Mouse (Mus musculus) CH12.LX (cell line): Measurements from ENCODE around the gene Aim2.

Experiments used
- CHD1 ChIP-seq: IDR thresholded peaks from 2 replicates; pipeline ENCODE4 v1.6.1; 2012; ENCODE audit warnings: low read depth, low read length, improper control_type of control experiment, inconsistent platforms
- CTCF ChIP-seq, 2 experiments: IDR thresholded peaks in 1 of 2; conservative IDR thresholded peaks in 1 of 2; 2 replicates each; pipeline ENCODE4 v1.5.1; 2011 to 2012; ENCODE audit warnings: low read depth in 2 of 2, low read length in 2 of 2, improper control_type of control experiment in 1 of 2, inconsistent platforms in 1 of 2, mild to moderate bottlenecking in 1 of 2, moderate library complexity in 1 of 2
- ELF1 ChIP-seq: IDR thresholded peaks from 2 replicates; pipeline ENCODE4 v1.6.1; 2014; ENCODE audit warnings: low read depth, mild to moderate bottlenecking, inconsistent platforms, low read length, improper control_type of control experiment
- EP300 ChIP-seq: IDR thresholded peaks from 2 replicates; pipeline ENCODE4 v1.6.1; 2011; ENCODE audit warnings: low read length, improper control_type of control experiment
- MAX ChIP-seq: IDR thresholded peaks from 2 replicates; pipeline ENCODE4 v1.6.1; 2011; ENCODE audit warnings: low read length, improper control_type of control experiment
- POLR2A ChIP-seq: IDR thresholded peaks from 2 replicates; pipeline ENCODE4 v1.6.1; 2011; ENCODE audit warnings: low read depth, mild to moderate bottlenecking, improper control_type of control experiment, low read length
- TCF12 ChIP-seq: IDR thresholded peaks from 2 replicates; pipeline ENCODE4 v1.6.1; 2014; ENCODE audit warnings: low read depth, mild to moderate bottlenecking, inconsistent platforms, low read length, improper control_type of control experiment

- no peak for TF ChIP-seq POLR2A
- no peak for TF ChIP-seq CTCF (conservative IDR thresholded peaks at IDR 0.05 in 1 of 2, IDR thresholded peaks at IDR 0.05 in 1 of 2; ENCODE audit: low read depth in 2 of 2, low read length in 2 of 2)
- no peak for TF ChIP-seq MAX
- TF ChIP-seq ELF1: no peak
- TF ChIP-seq TCF12: no peak
- TF ChIP-seq CHD1: no peak
- no peak for TF ChIP-seq EP300
These were observed 2.2 kb upstream of the Aim2 start for GRCm38 (mm10) chr1:173348527-173348926.
